Mouse (Mus musculus) CD4-positive naive resting alpha-beta T cell, adult 57 days (primary cell): Measurements from ENCODE around the gene Zfp449. TPM values are rescaled to one million over a fixed set of nuclear protein-coding genes. Genes with fewer than 3 reads are reported as not detected.

ENCODE experiments used
- total RNA-seq: library from RNA; stranded (reverse); gene quantifications from one replicate; pipeline ENCODE4 v1.2.4, GENCODE M21; 2023

Gene Zfp449
- total RNA-seq: 0.15 TPM

GRCm38 (mm10) chrX:56346176-56346931 is at the start of gene Zfp449:
Zfp449 (plus strand) TSS chrX:56346400.

GRCm38 (mm10) chrX:56374431-56375128 is 28.4 kb downstream of the Zfp449 start, which contains the start of gene Smim10l2a:
Smim10l2a (plus strand) TSS chrX:56374586.

Other genes starting within 250 kb of the Zfp449 start
- gene 3830403N18Rik, start 209.8 kb upstream of the Zfp449 start, total RNA-seq: not detected
- not detected for gene Gm773, start 133.5 kb upstream of the Zfp449 start, total RNA-seq
- 0.62 TPM for gene Smim10l2a, start 28.2 kb downstream of the Zfp449 start, total RNA-seq
- gene Gm2174, start 101.6 kb downstream of the Zfp449 start, total RNA-seq: not detected
- gene Ints6l, start 108.5 kb downstream of the Zfp449 start, total RNA-seq: 51.9 TPM
- not detected for gene Gm10477, start 178.3 kb downstream of the Zfp449 start, total RNA-seq
- not detected for gene Gm648, start 203.2 kb downstream of the Zfp449 start, total RNA-seq